25 mouse cellular contexts compared by ENCODE assay signal in genomic region chr3:126952698-126953097, GRCm38 (mm10).
A peak's percentile ranks its signal among the peaks of the same experiment; 100 is the strongest.
DNase-seq lines count a peak whose midpoint lies in the region; ATAC-seq and TF ChIP-seq lines count a peak whose summit lies in the region.
"Had no signal": no experiment of that assay in that cellular context is flagged by ENCODE, and none has a peak within 500 bp of the region (broad histone marks: within the 10 kb centered on the region; RNA-seq: fewer than 3 reads in every experiment).

No protein-coding gene starts in this region.

- TF ChIP-seq CTCF in forebrain, postnatal 0 days (IDR thresholded peaks at IDR 0.05; ENCODE audit: low read depth), result no peak

- no peaks in the 10 kb centered on the region for H3K9me3 ChIP-seq in forebrain, postnatal 0 days (ENCODE audit: low read length)
- no peaks in the 10 kb centered on the region for H3K9me3 ChIP-seq in forebrain, embryonic 11.5 days (ENCODE audit: control insufficient read depth, low read length)
- no peaks in the 10 kb centered on the region for H3K9me3 ChIP-seq in hindbrain, embryonic 13.5 days
- H3K9me3 ChIP-seq: forebrain, embryonic 10.5 days; heart, embryonic 12.5 days; heart, embryonic 15.5 days; intestine, embryonic 15.5 days had no signal

- no peaks in the 10 kb centered on the region for H3K27me3 ChIP-seq in forebrain, postnatal 0 days (ENCODE audit: insufficient read depth, low read length)
- no peaks in the 10 kb centered on the region for H3K27me3 ChIP-seq in forebrain, embryonic 11.5 days (ENCODE audit: control insufficient read depth, insufficient read depth, low read length)
- H3K27me3 ChIP-seq in hindbrain, embryonic 13.5 days, result no peaks in the 10 kb centered on the region
- H3K27me3 ChIP-seq: CH12.LX; heart, embryonic 12.5 days; heart, embryonic 15.5 days; intestine, embryonic 15.5 days had no signal

- no peak overlapping the region for H3K4me2 ChIP-seq in forebrain, postnatal 0 days (ENCODE audit: low read depth)
- no peak overlapping the region for H3K4me2 ChIP-seq in forebrain, embryonic 11.5 days (ENCODE audit: low read depth, low read length, severe bottlenecking)
- H3K4me2 ChIP-seq in hindbrain, embryonic 13.5 days, result no peak overlapping the region
- H3K4me2 ChIP-seq: heart, embryonic 12.5 days; heart, embryonic 15.5 days; intestine, embryonic 15.5 days had no signal

- H3K36me3 ChIP-seq in forebrain, postnatal 0 days (ENCODE audit: insufficient read depth), result peaks cover 50% of the 10 kb centered on the region
- H3K36me3 ChIP-seq in forebrain, embryonic 11.5 days (ENCODE audit: control insufficient read depth, insufficient read depth, low read length), result peaks cover 3% of the 10 kb centered on the region
- peaks cover 72% of the 10 kb centered on the region for H3K36me3 ChIP-seq in hindbrain, embryonic 13.5 days
- H3K36me3 ChIP-seq: intestine, embryonic 15.5 days had no signal

- no peak overlapping the region for H3K27ac ChIP-seq in forebrain, postnatal 0 days (ENCODE audit: low read depth, low read length)
- no peak overlapping the region for H3K27ac ChIP-seq in forebrain, embryonic 11.5 days (ENCODE audit: low read depth, low read length)
- H3K27ac ChIP-seq in hindbrain, embryonic 13.5 days, result no peak overlapping the region
- H3K27ac ChIP-seq: forebrain, embryonic 10.5 days; heart, embryonic 15.5 days; intestine, embryonic 15.5 days had no signal

- no peak for DNase-seq in forebrain, postnatal 0 days
- DNase-seq in forebrain, embryonic 11.5 days (ENCODE audit: low spot score), result no peak
- no peak for DNase-seq in adrenal gland, adult 8-10 months
- DNase-seq: adrenal gland, adult 2 months; adrenal gland, postnatal 25 days; cerebellum, adult 11 months; cerebellum, adult 2 months; cerebellum, postnatal 10 days; cerebellum, postnatal 36 days; gastrocnemius, postnatal 25 days; heart, adult 11 months; heart, postnatal 10 days; heart, postnatal 36 days; kidney, adult 11 months had no signal

- ATAC-seq in forebrain, postnatal 0 days, result peak; percentile 53
- no peak for ATAC-seq in forebrain, embryonic 11.5 days (replicated peaks; ENCODE audit: low FRiP score)
- peak; percentile 47; the same call in 1 of the 2 replicates for ATAC-seq in common myeloid progenitor, adult 5-6 weeks (replicated peaks; ENCODE audit: low read depth, poor library complexity, severe bottlenecking)
- 0 out of 2 replicates have a peak, but pooled peaks have one; percentile 44 for ATAC-seq in megakaryocyte progenitor cell, adult 5-6 weeks (replicated peaks; ENCODE audit: poor library complexity)
- ATAC-seq in megakaryocyte, adult 5-6 weeks (ENCODE audit: poor library complexity, severe bottlenecking), result no peak
- ATAC-seq in hindbrain, embryonic 13.5 days (ENCODE audit: low FRiP score), result no peak
- ATAC-seq: forebrain, embryonic 14.5 days; hindbrain, embryonic 16.5 days; intestine, embryonic 15.5 days had no signal

- no peak overlapping the region for H3K9ac ChIP-seq in forebrain, postnatal 0 days
- no peak overlapping the region for H3K9ac ChIP-seq in forebrain, embryonic 11.5 days (ENCODE audit: low read length)
- no peak overlapping the region for H3K9ac ChIP-seq in hindbrain, embryonic 13.5 days
- H3K9ac ChIP-seq: heart, embryonic 12.5 days; heart, embryonic 15.5 days; intestine, embryonic 15.5 days had no signal

- H3K4me1 ChIP-seq in forebrain, postnatal 0 days (ENCODE audit: insufficient read depth), result no peaks in the 10 kb centered on the region
- no peaks in the 10 kb centered on the region for H3K4me1 ChIP-seq in forebrain, embryonic 11.5 days (replicated peaks; ENCODE audit: control insufficient read depth, insufficient read depth, low read length)
- H3K4me1 ChIP-seq in hindbrain, embryonic 13.5 days (replicated peaks), result no peaks in the 10 kb centered on the region
- H3K4me1 ChIP-seq: forebrain, embryonic 10.5 days; heart, embryonic 12.5 days; heart, embryonic 15.5 days; intestine, embryonic 15.5 days had no signal

- WGBS in forebrain, postnatal 0 days, result 18% methylated on average over 1 of the region's 1 CpGs
- WGBS in forebrain, embryonic 11.5 days, result 54% methylated on average over 1 of the region's 1 CpGs
- WGBS in hindbrain, embryonic 13.5 days, result 31% methylated on average over 1 of the region's 1 CpGs

- no peak overlapping the region for H3K4me3 ChIP-seq in forebrain, postnatal 0 days (ENCODE audit: low read depth, low read length)
- no peak overlapping the region for H3K4me3 ChIP-seq in forebrain, embryonic 11.5 days (ENCODE audit: low read depth, low read length)
- H3K4me3 ChIP-seq in hindbrain, embryonic 13.5 days, result no peak overlapping the region
- H3K4me3 ChIP-seq: forebrain, embryonic 10.5 days; heart, embryonic 12.5 days; heart, embryonic 15.5 days; intestine, embryonic 15.5 days had no signal

Comparison
In these comparisons a context has a peak if more than half of its experiments do, and no peak if none do; other contexts are left out.
1. ATAC-seq: peak in forebrain, postnatal 0 days (single experiment), common myeloid progenitor, adult 5-6 weeks (single experiment) and megakaryocyte progenitor cell, adult 5-6 weeks (single experiment); none in forebrain, embryonic 11.5 days (single experiment), megakaryocyte, adult 5-6 weeks (single experiment) and hindbrain, embryonic 13.5 days (single experiment).